Mouse (Mus musculus) B cell, adult (primary cell): Measurements from ENCODE around the gene Ap5m1. TPM values are rescaled to one million over a fixed set of nuclear protein-coding genes. Genes with fewer than 3 reads are reported as not detected.

Experiments
- total RNA-seq: library from RNA; stranded (reverse); gene quantifications from 4 replicates; pipeline ENCODE4 v1.2.4, GENCODE M21; 2023; ENCODE audit not compliant: inconsistent age

The Ap5m1 gene
- total RNA-seq, result 25.0 to 37.3 TPM (median 26.7 TPM) in 4 replicates

GRCm38 (mm10) chr14:49065529-49066273 is at the start of gene Ap5m1:
TSS of gene Ap5m1 (plus strand) at chr14:49066097.

GRCm38 (mm10) chr14:49066274-49066823 is 452 bp downstream of the Ap5m1 start, which contains the start of gene Exoc5:
TSS of gene Exoc5 (minus strand) at chr14:49066653.

Other genes starting within 250 kb of the Ap5m1 start
- gene Exoc5, start 556 bp downstream of the Ap5m1 start, total RNA-seq, result 45.2 to 51.9 TPM (median 47.8 TPM) in 4 replicates
- gene Naa30, start 106.1 kb downstream of the Ap5m1 start, total RNA-seq, result 40.5 to 44.7 TPM (median 41.3 TPM) in 4 replicates
- gene ccdc198, start 179.4 kb downstream of the Ap5m1 start, total RNA-seq, result not detected in 4 replicates